Mouse (Mus musculus) megakaryocyte, embryonic 14.5 days (primary cell): ENCODE data around the gene 1700020A23Rik. TPM values are rescaled to one million over a fixed set of nuclear protein-coding genes. Genes with fewer than 3 reads are reported as not detected.

Experiments
- H3K27me3 ChIP-seq: replicated peaks from 2 replicates; pipeline ENCODE3; 2012; ENCODE audit warnings: inconsistent platforms
- H3K36me3 ChIP-seq: replicated peaks from 2 replicates; pipeline ENCODE3; 2012; ENCODE audit warnings: low read length, inconsistent platforms, mixed read lengths
- H3K4me1 ChIP-seq: 2 replicates; pipeline ENCODE4 v1.6.1; 2012; ENCODE audit warnings: inconsistent platforms
- H3K4me3 ChIP-seq: replicated peaks from 2 replicates; pipeline ENCODE3; 2012; ENCODE audit warnings: moderate library complexity, mild to moderate bottlenecking, inconsistent platforms
- H3K9me3 ChIP-seq: 2 replicates; pipeline ENCODE4 v1.6.1; 2012; ENCODE audit warnings: inconsistent platforms
- FLI1 ChIP-seq: IDR thresholded peaks from 2 replicates; pipeline ENCODE4 v1.6.1; 2012; ENCODE audit warnings: low read length, inconsistent platforms, mixed read lengths
- GATA1 ChIP-seq: IDR thresholded peaks from 3 replicates; pipeline ENCODE4 v1.6.1; 2012; ENCODE audit warnings: mixed read lengths, low read length, inconsistent platforms, borderline replicate concordance
- polyA plus RNA-seq: library from polyadenylated mRNA; stranded (reverse); fragments of >175 nt; gene quantifications from 2 replicates; pipeline ENCODE4 v1.2.3, GENCODE M21; 2012; ENCODE audit warnings: low replicate concordance; ENCODE audit not compliant: insufficient read depth

Gene 1700020A23Rik
- polyA plus RNA-seq, 1 experiment, result not detected

GRCm38 (mm10) chr2:130429851-130430250 is 24.8 kb downstream of the 1700020A23Rik start:
- Histone ChIP-seq H3K36me3 (peaks cover 22% of the 10 kb centered on the region), H3K27me3 (no peaks in the 10 kb centered on the region), H3K9me3 (no peaks in the 10 kb centered on the region), H3K4me3 (no peak overlapping the region), H3K4me1 (peaks cover 85% of the 10 kb centered on the region)
- TF ChIP-seq FLI1, result no peak
- no peak for TF ChIP-seq GATA1

DNA sequence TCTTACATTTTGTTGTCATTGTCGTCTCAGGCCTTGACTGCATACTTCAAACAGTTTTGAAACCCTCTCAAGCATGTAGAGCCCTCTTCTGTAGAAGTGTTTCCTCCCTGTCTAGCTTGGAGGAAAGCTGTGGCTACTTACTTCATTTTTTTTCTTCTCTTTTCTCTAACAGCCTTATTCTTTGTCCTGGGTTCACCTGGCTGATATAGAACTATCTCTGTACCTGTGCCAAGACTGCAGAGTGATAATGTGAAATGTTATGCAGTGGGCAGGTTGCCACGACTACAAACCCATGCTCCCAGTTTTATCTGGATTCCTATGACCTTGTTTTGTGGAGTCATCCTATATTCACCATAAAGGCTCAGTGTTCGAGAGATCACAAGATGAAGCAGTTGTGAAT is 25.4 kb downstream of the 1700020A23Rik start:
- Histone ChIP-seq H3K4me1 (peaks cover 79% of the 10 kb centered on the region), H3K36me3 (peaks cover 22% of the 10 kb centered on the region), H3K4me3 (no peak overlapping the region), H3K9me3 (no peaks in the 10 kb centered on the region), H3K27me3 (no peaks in the 10 kb centered on the region)
- TF ChIP-seq GATA1 (no peak), FLI1 (no peak)

DNA sequence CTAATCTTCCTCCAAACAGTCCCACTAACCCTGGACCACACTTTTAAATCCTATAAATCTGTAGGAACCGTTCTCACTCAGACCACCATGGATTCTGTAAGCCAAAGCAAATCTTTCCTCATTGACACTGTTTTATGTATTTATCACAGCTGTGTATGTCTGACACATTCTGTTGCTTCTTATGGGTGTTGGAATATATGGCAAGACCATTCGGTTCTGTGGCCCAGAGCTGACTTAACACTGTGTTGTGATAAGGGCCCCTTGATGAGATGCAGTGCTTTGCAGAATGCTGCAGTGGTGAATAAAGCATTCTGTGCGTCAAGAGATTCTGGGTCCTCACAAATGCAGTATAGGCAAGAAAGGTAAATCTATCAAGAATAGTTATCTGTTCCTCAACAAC is 27.1 kb downstream of the 1700020A23Rik start:
- Histone ChIP-seq H3K36me3 (peaks cover 27% of the 10 kb centered on the region), H3K27me3 (no peaks in the 10 kb centered on the region), H3K9me3 (no peaks in the 10 kb centered on the region), H3K4me3 (no peak overlapping the region), H3K4me1 (peaks cover 76% of the 10 kb centered on the region)
- no peak for TF ChIP-seq FLI1
- TF ChIP-seq GATA1, result no peak

DNA sequence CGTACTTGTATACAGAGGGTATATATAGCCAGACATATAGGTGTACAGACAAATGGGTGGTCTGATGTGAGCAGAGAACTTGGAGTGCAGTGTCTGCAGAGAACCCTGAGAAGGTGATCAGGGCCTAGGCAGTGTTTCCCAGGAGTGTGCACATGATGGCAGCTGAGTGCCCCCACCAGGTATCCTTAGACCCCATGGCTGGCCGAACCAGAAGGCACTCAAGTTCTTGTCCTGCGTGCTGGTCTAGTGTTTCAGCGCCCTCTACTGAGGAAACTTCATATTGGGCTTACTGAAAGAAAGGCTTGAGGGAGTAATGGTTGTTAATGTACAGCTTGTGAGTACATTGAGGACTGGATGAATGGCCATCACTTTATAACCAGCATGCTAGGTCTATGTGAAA is 28.1 kb downstream of the 1700020A23Rik start:
- Histone ChIP-seq H3K4me3 (no peak overlapping the region), H3K9me3 (no peaks in the 10 kb centered on the region), H3K36me3 (peaks cover 30% of the 10 kb centered on the region), H3K4me1 (peaks cover 76% of the 10 kb centered on the region), H3K27me3 (no peaks in the 10 kb centered on the region)
- TF ChIP-seq FLI1 (no peak), GATA1 (no peak)

- H3K4me3 ChIP-seq, result peak overlapping the region; percentile 74
- peaks cover 60% of the 10 kb centered on the region for H3K36me3 ChIP-seq
- no peaks in the 10 kb centered on the region for H3K27me3 ChIP-seq
- H3K4me1 ChIP-seq, result peaks cover 57% of the 10 kb centered on the region
- TF ChIP-seq GATA1 (no peak), FLI1 (no peak)
- H3K9me3 ChIP-seq, result no peaks in the 10 kb centered on the region
Observed at GRCm38 (mm10) chr2:130436769-130437168, 31.7 kb downstream of the 1700020A23Rik start.

DNA sequence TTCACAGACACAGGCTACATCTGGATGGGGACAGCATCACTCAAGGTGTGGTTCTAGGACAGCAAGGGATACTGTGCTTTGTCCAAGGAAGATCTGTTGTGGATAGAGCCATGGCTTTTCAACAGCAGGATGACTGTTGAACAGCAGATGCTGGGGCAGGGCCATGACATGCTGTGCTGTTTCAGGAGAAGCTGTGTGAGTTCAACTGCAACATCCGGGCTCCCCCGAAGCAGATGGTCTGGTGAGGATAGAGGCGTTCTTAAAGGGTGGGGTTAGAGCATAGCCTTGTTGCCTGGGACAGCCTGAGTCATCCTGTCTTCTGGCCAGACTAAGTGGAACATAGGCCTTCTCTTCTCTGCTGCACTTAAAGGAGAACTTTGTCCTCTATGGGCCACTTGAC is 33.8 kb downstream of the 1700020A23Rik start:
- Histone ChIP-seq H3K4me1 (peaks cover 36% of the 10 kb centered on the region), H3K9me3 (no peaks in the 10 kb centered on the region), H3K4me3 (no peak overlapping the region), H3K36me3 (peaks cover 74% of the 10 kb centered on the region), H3K27me3 (no peaks in the 10 kb centered on the region)
- TF ChIP-seq GATA1, result no peak
- TF ChIP-seq FLI1, result no peak

- H3K4me1 ChIP-seq, result peaks cover 35% of the 10 kb centered on the region
- no peaks in the 10 kb centered on the region for H3K27me3 ChIP-seq
- H3K4me3 ChIP-seq, result no peak overlapping the region
- no peaks in the 10 kb centered on the region for H3K9me3 ChIP-seq
- TF ChIP-seq GATA1 (no peak), FLI1 (no peak)
- peaks cover 79% of the 10 kb centered on the region for H3K36me3 ChIP-seq
Observed at GRCm38 (mm10) chr2:130439840-130440480, 34.9 kb downstream of the 1700020A23Rik start.

GRCm38 (mm10) chr2:130442162-130442561 is 37.1 kb downstream of the 1700020A23Rik start:
- no peak for TF ChIP-seq FLI1
- no peak for TF ChIP-seq GATA1
- Histone ChIP-seq H3K4me3 (no peak overlapping the region), H3K36me3 (peaks cover 82% of the 10 kb centered on the region), H3K9me3 (no peaks in the 10 kb centered on the region), H3K27me3 (no peaks in the 10 kb centered on the region), H3K4me1 (peaks cover 24% of the 10 kb centered on the region)

GRCm38 (mm10) chr2:130448449-130448848 is 43.4 kb downstream of the 1700020A23Rik start:
- Histone ChIP-seq H3K4me1 (peaks cover 39% of the 10 kb centered on the region), H3K27me3 (no peaks in the 10 kb centered on the region)

GRCm38 (mm10) chr2:130449021-130449793 is 44.1 kb downstream of the 1700020A23Rik start:
- H3K36me3 ChIP-seq, result peaks cover 12% of the 10 kb centered on the region
- H3K27me3 ChIP-seq, result no peaks in the 10 kb centered on the region
- no peaks in the 10 kb centered on the region for H3K9me3 ChIP-seq
- H3K4me3 ChIP-seq, result peak overlapping the region; percentile 100
- peaks cover 42% of the 10 kb centered on the region for H3K4me1 ChIP-seq
- no peak for TF ChIP-seq FLI1
- TF ChIP-seq GATA1, result no peak

More at GRCm38 (mm10) chr2:130448449-130448848, 43.4 kb downstream of the 1700020A23Rik start:
- no peak for TF ChIP-seq GATA1
- no peak for TF ChIP-seq FLI1
- H3K4me3 ChIP-seq, result no peak overlapping the region
- peaks cover 19% of the 10 kb centered on the region for H3K36me3 ChIP-seq
- no peaks in the 10 kb centered on the region for H3K9me3 ChIP-seq
